Mouse (Mus musculus): ENCODE results near the gene Ndufs5.

Ndufs5 gene

DNA sequence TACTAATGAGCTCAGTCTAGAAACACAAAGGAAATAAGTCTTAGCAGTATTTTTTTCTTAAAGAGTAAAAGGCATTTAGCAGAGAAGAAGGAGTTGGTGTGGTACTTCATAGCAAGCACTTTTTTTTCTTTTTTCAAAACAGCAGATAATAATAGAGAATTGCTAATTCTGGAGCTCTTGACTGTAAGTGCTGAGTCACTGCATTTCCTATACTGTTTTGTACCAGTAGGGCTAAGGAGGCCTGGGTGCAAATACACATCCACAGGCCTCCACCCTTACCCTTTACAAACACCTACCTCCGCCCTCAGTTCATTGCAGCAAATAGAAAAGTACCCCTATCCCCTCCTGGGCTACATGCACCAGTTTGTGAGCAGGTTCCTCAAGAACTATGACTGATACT, 51.5 kb downstream of the Ndufs5 start:
- Histone ChIP-seq H3K4me1 (replicated peaks; ENCODE audit: low read depth, low read length) (peaks cover 69% of the 10 kb centered on the region), H3K27me3 (ENCODE audit: insufficient read depth, low read length) (no peaks in the 10 kb centered on the region), H3K36me3 (ENCODE audit: insufficient read depth, low read length) (peaks cover 32% of the 10 kb centered on the region), H3K4me3 (replicated peaks; ENCODE audit: low read length) (peak overlapping the region; percentile 89), H3K9me3 (ENCODE audit: low read length) (no peaks in the 10 kb centered on the region)
- TF ChIP-seq POU5F1 (IDR thresholded peaks at IDR 0.05; ENCODE audit: borderline replicate concordance, low read length), result no peak
- TF ChIP-seq NANOG (IDR thresholded peaks at IDR 0.05; ENCODE audit: borderline replicate concordance, low read length), result no peak
- no peak for TF ChIP-seq CTCF (conservative IDR thresholded peaks at IDR 0.05; ENCODE audit: low read length)

DNA sequence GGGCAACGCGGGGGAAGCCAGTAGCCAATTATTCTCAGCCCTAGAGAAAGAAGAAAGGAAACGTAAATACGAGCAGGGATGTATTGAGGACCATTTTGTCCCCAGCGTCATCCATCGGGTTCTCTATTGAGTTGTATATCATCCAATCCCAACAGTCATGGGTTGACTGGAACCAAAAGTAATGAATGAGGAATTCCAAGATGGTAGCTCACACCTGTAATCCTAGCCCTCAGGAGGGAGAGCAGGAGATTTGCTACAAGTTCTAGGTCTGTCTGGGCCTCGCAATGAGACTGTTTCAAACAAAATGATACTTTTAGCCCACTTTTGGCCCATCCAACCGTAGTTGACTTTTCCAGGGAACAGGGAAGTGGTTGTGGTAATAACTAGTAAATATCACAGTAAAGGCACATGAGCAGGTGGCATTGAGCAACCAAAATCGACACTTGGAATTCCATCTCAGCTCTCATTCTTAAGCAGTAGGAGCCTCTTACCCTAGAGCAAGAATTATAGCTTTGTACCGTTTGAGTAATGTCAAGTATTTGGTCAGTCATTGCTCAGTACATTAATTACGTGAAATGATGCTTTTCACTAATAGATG, 52.2 kb downstream of the Ndufs5 start:
- Histone ChIP-seq H3K9me3 (ENCODE audit: low read length) (no peaks in the 10 kb centered on the region), H3K36me3 (ENCODE audit: insufficient read depth, low read length) (peaks cover 32% of the 10 kb centered on the region), H3K27me3 (ENCODE audit: insufficient read depth, low read length) (no peaks in the 10 kb centered on the region), H3K4me1 (replicated peaks; ENCODE audit: low read depth, low read length) (peaks cover 69% of the 10 kb centered on the region), H3K4me3 (replicated peaks; ENCODE audit: low read length) (peak overlapping the region; percentile 89)
- TF ChIP-seq NANOG (IDR thresholded peaks at IDR 0.05; ENCODE audit: borderline replicate concordance, low read length), result no peak

DNA sequence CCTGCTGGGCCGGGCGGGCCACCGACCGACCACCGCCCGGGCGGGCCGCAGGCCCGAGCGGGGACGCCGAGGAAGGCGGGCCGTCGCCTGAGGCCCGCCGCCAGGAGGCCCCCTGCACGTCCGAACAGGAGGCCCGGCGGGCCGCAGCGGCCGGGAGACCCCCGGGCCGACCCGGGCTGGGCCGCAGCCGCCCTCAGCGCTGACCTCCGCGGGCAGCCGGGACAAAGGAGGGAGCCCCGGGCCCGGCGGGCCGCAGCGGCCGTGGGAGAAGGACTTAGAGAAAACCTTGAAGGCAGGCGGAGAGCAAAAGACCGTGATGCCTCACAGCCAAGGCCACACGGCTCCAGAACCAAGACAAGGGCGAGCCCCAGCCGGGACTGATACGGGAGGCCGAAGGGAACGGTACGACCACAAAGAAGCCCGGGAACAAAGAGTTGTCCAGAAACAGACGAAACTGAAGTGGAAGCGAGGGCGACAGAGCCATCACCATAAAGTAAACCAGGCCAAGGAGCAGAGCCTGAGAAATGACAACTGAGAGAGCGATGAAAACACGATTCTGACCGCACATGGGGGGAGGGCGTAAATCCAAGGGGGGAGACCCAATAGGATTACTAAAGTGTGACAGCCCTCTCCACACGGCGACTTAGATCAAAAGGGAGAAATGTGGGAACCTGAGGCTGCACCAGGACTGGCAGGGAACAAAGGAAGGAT, 52.9 kb downstream of the Ndufs5 start:
- Histone ChIP-seq H3K27me3 (ENCODE audit: insufficient read depth, low read length) (no peaks in the 10 kb centered on the region), H3K4me3 (replicated peaks; ENCODE audit: low read length) (peak overlapping the region; percentile 89), H3K9me3 (ENCODE audit: low read length) (no peaks in the 10 kb centered on the region), H3K36me3 (ENCODE audit: insufficient read depth, low read length) (peaks cover 32% of the 10 kb centered on the region), H3K4me1 (replicated peaks; ENCODE audit: low read depth, low read length) (peaks cover 69% of the 10 kb centered on the region)
- TF ChIP-seq CTCF (conservative IDR thresholded peaks at IDR 0.05; ENCODE audit: low read length), result no peak
- no peak for TF ChIP-seq POU5F1 (IDR thresholded peaks at IDR 0.05; ENCODE audit: borderline replicate concordance, low read length)

DNA sequence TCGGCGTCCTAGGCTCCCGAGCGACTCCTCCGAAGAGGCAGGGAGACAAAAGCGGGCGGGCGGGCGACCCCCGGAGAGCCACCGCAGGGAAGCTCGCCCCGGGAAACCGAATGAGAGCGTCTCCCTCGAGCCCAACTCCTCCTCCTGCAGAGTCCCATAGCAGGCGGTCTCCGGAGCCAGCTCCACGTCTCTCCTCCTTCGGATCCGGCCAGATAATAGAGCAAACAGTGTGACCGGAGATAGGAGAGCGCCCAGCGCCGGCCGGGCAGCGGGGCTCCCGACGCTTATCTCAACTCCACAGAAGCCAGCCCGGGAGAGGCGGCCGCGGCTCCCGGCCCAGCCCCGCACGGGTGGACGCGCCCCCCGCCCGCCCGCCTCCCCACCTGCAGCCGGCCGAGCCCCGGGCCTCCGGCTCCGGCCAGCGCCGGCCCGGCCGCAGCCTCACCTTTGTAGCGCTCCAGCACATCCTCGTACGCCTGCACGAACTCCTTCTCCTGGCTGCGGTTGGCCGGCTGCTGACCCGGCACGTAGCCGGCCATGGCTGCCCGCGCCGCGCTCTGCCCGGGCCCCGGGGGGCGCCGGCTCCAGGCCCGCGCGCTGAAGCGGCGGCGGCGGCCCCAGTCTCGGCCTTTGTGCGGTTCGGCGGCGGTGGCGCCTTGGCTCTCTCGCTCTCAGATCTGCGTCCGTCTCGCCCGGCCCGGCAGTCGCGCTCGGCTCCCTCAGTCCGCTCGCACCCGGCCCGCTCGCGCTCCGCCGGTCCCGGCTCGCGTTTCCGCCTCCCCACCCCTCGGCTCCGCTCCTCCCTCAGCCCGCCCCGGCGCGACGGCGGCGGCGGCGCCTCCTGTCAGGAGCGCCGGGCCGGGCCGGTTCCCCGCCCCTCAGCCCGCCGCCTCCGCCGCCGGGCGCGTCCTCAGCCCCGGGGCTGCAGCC, 53.7 kb downstream of the Ndufs5 start:
- Histone ChIP-seq H3K27me3 (ENCODE audit: insufficient read depth, low read length) (no peaks in the 10 kb centered on the region), H3K4me1 (replicated peaks; ENCODE audit: low read depth, low read length) (peaks cover 69% of the 10 kb centered on the region), H3K36me3 (ENCODE audit: insufficient read depth, low read length) (peaks cover 31% of the 10 kb centered on the region), H3K4me3 (replicated peaks; ENCODE audit: low read length) (peak overlapping the region; percentile 89), H3K9me3 (ENCODE audit: low read length) (no peaks in the 10 kb centered on the region)
- TF ChIP-seq NANOG (IDR thresholded peaks at IDR 0.05; ENCODE audit: borderline replicate concordance, low read length) (no peak), CTCF (conservative IDR thresholded peaks at IDR 0.05; ENCODE audit: low read length) (no peak), POU5F1 (IDR thresholded peaks at IDR 0.05; ENCODE audit: borderline replicate concordance, low read length) (no peak)

DNA sequence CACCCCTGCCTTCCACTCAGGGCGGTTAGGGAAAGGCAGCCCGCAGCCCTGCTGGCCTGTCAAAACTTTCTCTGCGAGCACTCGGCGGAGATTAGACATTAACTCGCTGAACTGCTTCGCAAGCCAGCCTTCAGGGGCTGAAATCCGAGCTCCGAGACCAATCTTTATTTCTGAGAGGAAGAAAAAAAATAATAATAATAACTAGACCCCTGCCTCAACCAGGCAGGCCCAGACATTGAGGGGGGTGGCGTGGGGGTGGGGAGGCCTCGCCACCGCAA, 54.4 kb downstream of the Ndufs5 start:
- peak overlapping the region; percentile 89 for H3K4me3 ChIP-seq (replicated peaks; ENCODE audit: low read length)
- H3K4me1 ChIP-seq (replicated peaks; ENCODE audit: low read depth, low read length), result peaks cover 69% of the 10 kb centered on the region
- TF ChIP-seq CTCF (conservative IDR thresholded peaks at IDR 0.05; ENCODE audit: low read length) (no peak), POU5F1 (IDR thresholded peaks at IDR 0.05; ENCODE audit: borderline replicate concordance, low read length) (no peak)
- peaks cover 35% of the 10 kb centered on the region for H3K36me3 ChIP-seq (ENCODE audit: insufficient read depth, low read length)
- no peaks in the 10 kb centered on the region for H3K27me3 ChIP-seq (ENCODE audit: insufficient read depth, low read length)
- no peaks in the 10 kb centered on the region for H3K9me3 ChIP-seq (ENCODE audit: low read length)

DNA sequence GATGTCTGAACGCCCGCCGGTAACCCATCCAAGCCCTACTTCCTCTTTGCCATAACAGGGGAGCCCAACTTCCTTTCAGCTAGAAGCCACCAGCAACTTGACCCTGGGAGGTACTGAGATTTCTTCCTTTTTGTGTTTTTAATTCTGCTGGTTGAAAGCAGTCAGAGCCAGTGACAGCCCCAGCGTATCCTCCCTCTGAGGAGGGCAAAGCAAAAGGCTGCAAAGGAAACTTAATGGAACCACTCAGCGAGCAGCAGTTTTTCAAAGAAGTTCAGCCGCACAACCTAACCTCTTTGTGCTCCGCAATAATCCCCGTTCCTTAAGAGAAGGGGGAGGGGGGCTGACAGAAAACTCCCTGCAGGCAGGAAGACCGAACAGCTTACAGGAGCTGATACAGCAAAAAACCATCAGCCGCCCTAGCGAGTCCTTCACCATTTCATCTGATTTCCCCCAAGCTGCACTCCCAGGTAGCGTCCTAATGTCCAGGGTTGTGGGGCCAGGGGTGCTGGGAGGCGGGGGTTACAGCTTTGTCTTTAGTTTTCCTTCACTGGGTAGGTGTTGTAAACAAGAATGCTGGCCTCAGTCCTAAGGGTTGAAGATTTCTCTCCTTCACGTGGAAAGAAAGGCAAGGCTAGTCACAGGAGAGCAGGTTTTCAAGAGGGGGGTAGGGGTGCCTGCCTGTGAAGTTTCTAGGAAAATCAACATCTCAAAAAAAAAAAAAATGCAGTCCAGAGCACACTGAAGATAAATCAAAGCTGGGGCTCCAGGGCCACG, 54.9 kb downstream of the Ndufs5 start:
- Histone ChIP-seq H3K9me3 (ENCODE audit: low read length) (no peaks in the 10 kb centered on the region), H3K27me3 (ENCODE audit: insufficient read depth, low read length) (no peaks in the 10 kb centered on the region), H3K4me3 (replicated peaks; ENCODE audit: low read length) (peak overlapping the region; percentile 89), H3K4me1 (replicated peaks; ENCODE audit: low read depth, low read length) (peaks cover 70% of the 10 kb centered on the region), H3K36me3 (ENCODE audit: insufficient read depth, low read length) (peaks cover 38% of the 10 kb centered on the region)
- TF ChIP-seq NANOG (IDR thresholded peaks at IDR 0.05; ENCODE audit: borderline replicate concordance, low read length) (peak; percentile 73; the same call in 1 of the 2 replicates), POU5F1 (IDR thresholded peaks at IDR 0.05; ENCODE audit: borderline replicate concordance, low read length) (no peak)
